Mouse (Mus musculus) cortical plate, adult 2 months (tissue): ENCODE results near the gene Olfr324.

Experiments used
- CTCF ChIP-seq: fragments of 200-500 bp; IDR thresholded peaks from 2 replicates; pipeline ENCODE4 v1.5.1; 2011; ENCODE audit warnings: mild to moderate bottlenecking, control low read depth, low read length; ENCODE audit not compliant: insufficient read depth; ENCODE audit errors: extremely low read depth
- POLR2A ChIP-seq: fragments of 200-500 bp; IDR thresholded peaks from 2 replicates; pipeline ENCODE4 v1.6.1; 2011; ENCODE audit warnings: mild to moderate bottlenecking, low read length, control low read depth; ENCODE audit not compliant: insufficient read depth; ENCODE audit errors: extremely low read depth

DNA sequence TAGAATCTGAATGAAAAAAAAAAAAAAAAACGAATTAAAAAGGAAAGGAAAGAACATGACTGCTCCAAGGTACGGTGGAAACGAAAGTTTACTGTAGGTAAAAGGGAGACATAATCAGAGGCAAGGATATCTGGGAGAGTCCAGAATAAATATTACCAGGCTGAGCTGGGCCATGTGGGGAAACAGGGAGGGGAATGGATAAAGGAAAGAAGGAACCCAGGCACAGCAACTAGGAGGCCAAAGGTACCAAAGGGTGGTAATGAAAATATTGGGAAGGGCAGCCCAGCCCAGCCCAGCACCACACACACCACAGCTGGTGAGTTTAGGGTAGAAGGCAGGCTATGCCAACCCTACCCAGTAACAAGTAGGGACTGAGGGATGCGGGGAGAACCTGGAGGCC lies 40.0 kb downstream of the Olfr324 start:
- no peak for TF ChIP-seq CTCF
- TF ChIP-seq POLR2A: no peak
